Mouse (Mus musculus) liver, embryonic 14.5 days (tissue): ENCODE results near the gene Rpp25.

ENCODE experiments used
- CTCF ChIP-seq: IDR thresholded peaks from 2 replicates; pipeline ENCODE4 v1.5.1; 2016; ENCODE audit warnings: antibody characterized with exemption, low read depth, control low read depth
- EP300 ChIP-seq: IDR thresholded peaks from 2 replicates; pipeline ENCODE4 v1.6.1; 2016; ENCODE audit warnings: antibody characterized with exemption, low read depth

DNA sequence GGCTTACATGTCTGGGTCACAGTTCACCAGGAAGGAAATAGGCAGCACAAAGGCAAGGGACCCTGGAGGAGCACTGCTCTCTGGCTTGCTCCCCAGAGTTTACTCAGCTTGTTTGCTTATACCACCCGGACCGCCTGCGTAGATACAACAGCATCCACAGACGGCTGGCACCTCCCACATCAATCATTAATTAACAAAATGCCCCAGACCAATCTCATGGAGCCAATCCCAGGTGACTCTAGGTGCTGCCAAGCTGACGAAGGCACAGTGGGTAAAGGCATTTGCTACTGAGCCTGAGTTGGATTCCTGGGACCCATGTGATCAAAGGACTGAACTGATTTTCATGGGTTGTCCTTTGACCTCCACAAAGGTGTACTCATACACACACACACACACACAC lies 6.6 kb upstream of the Rpp25 start:
- no peak for TF ChIP-seq CTCF
- TF ChIP-seq EP300 = no peak
